Mouse (Mus musculus): ENCODE measurements around the gene Cask. TPM values are rescaled to one million over a fixed set of nuclear protein-coding genes. Genes with fewer than 3 reads are reported as not detected.

The Cask gene
- total and polyA plus RNA-seq, 3 experiments, result 9.4 to 13.3 TPM; not detected in 1

DNA sequence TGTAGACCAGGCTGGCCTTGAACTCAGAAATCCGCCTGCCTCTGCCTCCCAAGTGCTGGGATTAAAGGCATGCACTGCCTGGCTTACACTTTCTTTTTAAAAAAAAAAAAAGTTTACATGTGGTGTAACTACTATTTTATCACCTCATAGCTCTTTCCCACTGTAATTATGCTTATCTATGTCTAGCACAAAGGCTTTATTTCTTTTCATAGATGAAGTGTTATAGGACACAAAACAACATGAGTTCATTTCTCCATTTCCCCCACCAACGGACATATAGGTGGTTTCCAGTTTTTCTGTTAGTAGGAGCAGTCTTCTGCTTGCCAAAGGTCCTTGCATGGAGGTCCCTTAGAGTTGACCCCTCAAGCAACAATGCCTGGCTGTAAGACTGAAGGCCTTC lies 199.3 kb downstream of the Cask start (continued):
- TF ChIP-seq USF2 (IDR thresholded peaks at IDR 0.05; ENCODE audit: borderline replicate concordance in 1 of 2, insufficient read depth in 1 of 2, low read depth in 1 of 2, low read length in 2 of 2) (no peak), EP300 (IDR thresholded peaks at IDR 0.05; ENCODE audit: low read depth in 1 of 2, low read length in 2 of 2) (peak; percentile 90 to 92), KAT2A (conservative IDR thresholded peaks at IDR 0.05; ENCODE audit: low read depth, low read length) (no peak), SMC3 (IDR thresholded peaks at IDR 0.05; ENCODE audit: low read depth, low read length) (no peak), E2F4 (IDR thresholded peaks at IDR 0.05; ENCODE audit: borderline replicate concordance, low read depth, low read length) (no peak), POLR2AphosphoS5 (IDR thresholded peaks at IDR 0.05; ENCODE audit: borderline replicate concordance, low read depth, low read length) (no peak), MYB (IDR thresholded peaks at IDR 0.05; ENCODE audit: low read depth, low read length) (peak; percentile 90), BHLHE40 (IDR thresholded peaks at IDR 0.05; ENCODE audit: borderline replicate concordance, low read depth, low read length) (peak; percentile 25; the same call in 1 of the 2 replicates)

DNA sequence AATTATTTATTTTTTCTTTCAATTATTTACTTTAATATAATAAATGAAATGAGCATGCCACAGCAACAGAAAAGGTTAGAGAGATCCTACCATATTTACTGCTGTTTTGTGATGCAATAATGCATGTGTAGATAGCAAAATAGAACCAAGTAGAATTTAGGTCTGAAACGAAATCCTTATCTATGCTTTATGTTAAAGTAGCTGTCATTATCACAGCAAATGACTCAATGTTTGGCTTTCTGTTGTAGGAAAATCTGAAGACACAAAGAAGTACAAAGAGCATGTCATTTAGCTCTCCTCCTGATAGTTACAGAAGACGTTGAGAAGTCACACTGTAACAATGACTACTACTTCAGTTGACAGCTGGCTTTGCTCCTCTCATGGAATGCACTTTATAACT lies 212.3 kb downstream of the Cask start:
- Histone ChIP-seq H3K4me3 (ENCODE audit: control insufficient read depth in 1 of 2, insufficient read depth in 1 of 2, low read depth in 2 of 2, low read length in 2 of 2) (no peak overlapping the region), H3K4me1 (ENCODE audit: control insufficient read depth in 1 of 2, insufficient read depth in 2 of 2, low read length in 2 of 2) (peaks cover 8 to 22% of the 10 kb centered on the region in 2 experiments), H3K79me2 (ENCODE audit: control insufficient read depth, insufficient read depth, low read length, poor library complexity) (no peaks in the 10 kb centered on the region), H3K27me3 (ENCODE audit: control insufficient read depth in 1 of 2, insufficient read depth in 2 of 2, low read length in 2 of 2) (no peaks in the 10 kb centered on the region), H3K36me3 (ENCODE audit: control insufficient read depth in 1 of 2, insufficient read depth in 2 of 2, low read length in 2 of 2) (peaks cover 0 to 31% of the 10 kb centered on the region in 2 experiments; a peak in 2 of 4 replicates), H3K27ac (ENCODE audit: control insufficient read depth, low read depth, low read length) (peak overlapping the region; percentile 39; the same call in 1 of the 2 replicates), H3K9ac (ENCODE audit: control insufficient read depth, low read depth, low read length, poor library complexity, severe bottlenecking) (no peak overlapping the region), H3K9me3 (replicated peaks; ENCODE audit: insufficient read depth, low read length) (no peaks in the 10 kb centered on the region)
- no peak for TF ChIP-seq MAFK (IDR thresholded peaks at IDR 0.05; ENCODE audit: borderline replicate concordance, low read depth, low read length)
- TF ChIP-seq MXI1 (IDR thresholded peaks at IDR 0.05; ENCODE audit: low read depth, low read length), result peak; percentile 34; the same call in 1 of the 2 replicates
- TF ChIP-seq JUND (IDR thresholded peaks at IDR 0.05; ENCODE audit: low read depth, low read length), result no peak
- peak; percentile 36; the same call in 1 of the 2 replicates for TF ChIP-seq SIN3A (IDR thresholded peaks at IDR 0.05; ENCODE audit: low read length)
- TF ChIP-seq EP300 (IDR thresholded peaks at IDR 0.05; ENCODE audit: low read depth in 1 of 2, low read length in 2 of 2), result peak in 1 of 2 experiments; percentile 37; a peak in 2 of 4 replicates
- no peak for TF ChIP-seq MYC (IDR thresholded peaks at IDR 0.05; ENCODE audit: low read depth, low read length)
- TF ChIP-seq RCOR1 (IDR thresholded peaks at IDR 0.05; ENCODE audit: low read depth, low read length), result peak; percentile 71; the same call in 1 of the 2 replicates
- TF ChIP-seq NELFE (IDR thresholded peaks at IDR 0.05; ENCODE audit: low read depth, low read length), result no peak
- TF ChIP-seq ETS1 (IDR thresholded peaks at IDR 0.05; ENCODE audit: low read depth, low read length), result peak; percentile 74
- TF ChIP-seq GATA1 (IDR thresholded peaks at IDR 0.05; ENCODE audit: low read depth, low read length), result peak; percentile 67
- no peak for TF ChIP-seq TBP (IDR thresholded peaks at IDR 0.05; ENCODE audit: low read depth, low read length)
- TF ChIP-seq TCF12 (IDR thresholded peaks at IDR 0.05; ENCODE audit: low read depth, low read length), result no peak; the same call in 1 of the 2 replicates
- no peak for TF ChIP-seq SMC3 (IDR thresholded peaks at IDR 0.05; ENCODE audit: low read depth, low read length)
- peak; percentile 53 for DNase-seq (ENCODE audit: low read depth, low spot score)
